Mouse (Mus musculus) embryonic fibroblast, embryonic 13.5 days (primary cell): ENCODE results near the gene Ldb2. TPM values are rescaled to one million over a fixed set of nuclear protein-coding genes. Genes with fewer than 3 reads are reported as not detected.

Experiments
- H3K27ac ChIP-seq: 2 replicates; pipeline ENCODE4 v1.5.1; 2012; ENCODE audit warnings: low read length, control low read depth, inconsistent platforms; ENCODE audit not compliant: insufficient read depth
- H3K4me1 ChIP-seq: 2 replicates; pipeline ENCODE4 v1.6.1; 2011; ENCODE audit warnings: low read length; ENCODE audit not compliant: control insufficient read depth, insufficient read depth
- H3K4me3 ChIP-seq: 2 replicates; pipeline ENCODE4 v1.5.1; 2011; ENCODE audit warnings: mild to moderate bottlenecking, control low read depth, low read length; ENCODE audit not compliant: insufficient read depth
- CTCF ChIP-seq: IDR thresholded peaks from 2 replicates; pipeline ENCODE4 v1.5.1; 2011; ENCODE audit warnings: mild to moderate bottlenecking, control low read depth, low read length, moderate library complexity, borderline replicate concordance; ENCODE audit not compliant: insufficient read depth
- POLR2A ChIP-seq: IDR thresholded peaks from 2 replicates; pipeline ENCODE4 v1.6.1; 2011; ENCODE audit warnings: low read depth, mild to moderate bottlenecking, control low read depth, low read length, moderate library complexity
- polyA plus RNA-seq: library from polyadenylated mRNA; stranded (reverse); fragments of >200 nt; gene quantifications from 2 replicates; pipeline ENCODE4 v1.2.4, GENCODE M21; 2011; ENCODE audit warnings: low read depth; ENCODE audit not compliant: missing spikeins, insufficient read length

Ldb2 gene
- polyA plus RNA-seq, 1 experiment: 43.4 TPM

GRCm38 (mm10) chr5:44537316-44537999, 262.0 kb downstream of the Ldb2 start:
- H3K4me3 ChIP-seq: no peak overlapping the region
- no peaks in the 10 kb centered on the region for H3K4me1 ChIP-seq
- H3K27ac ChIP-seq: no peak overlapping the region
- TF ChIP-seq POLR2A: no peak

GRCm38 (mm10) chr5:44529466-44529865, 270.0 kb downstream of the Ldb2 start:
- Histone ChIP-seq H3K4me1 (no peaks in the 10 kb centered on the region), H3K4me3 (no peak overlapping the region), H3K27ac (no peak overlapping the region)
- no peak for TF ChIP-seq POLR2A
- no peak for TF ChIP-seq CTCF

- no peak overlapping the region for H3K27ac ChIP-seq
- TF ChIP-seq POLR2A: no peak
- no peak for TF ChIP-seq CTCF
- H3K4me1 ChIP-seq: no peaks in the 10 kb centered on the region
- H3K4me3 ChIP-seq: no peak overlapping the region
Measured at GRCm38 (mm10) chr5:44529001-44529400, 270.5 kb downstream of the Ldb2 start.

- Histone ChIP-seq H3K27ac (no peak overlapping the region), H3K4me3 (no peak overlapping the region), H3K4me1 (no peaks in the 10 kb centered on the region)
- TF ChIP-seq POLR2A: no peak
- TF ChIP-seq CTCF: no peak
Measured at GRCm38 (mm10) chr5:44505221-44505620, 294.3 kb downstream of the Ldb2 start.

- Histone ChIP-seq H3K27ac (no peak overlapping the region), H3K4me3 (no peak overlapping the region), H3K4me1 (no peaks in the 10 kb centered on the region)
- TF ChIP-seq CTCF (no peak), POLR2A (no peak)
Measured at GRCm38 (mm10) chr5:44504786-44505185, 294.7 kb downstream of the Ldb2 start.

- peaks cover 4% of the 10 kb centered on the region for H3K4me1 ChIP-seq
- TF ChIP-seq CTCF: no peak
- TF ChIP-seq POLR2A: no peak
- no peak overlapping the region for H3K27ac ChIP-seq
- H3K4me3 ChIP-seq: no peak overlapping the region
Measured at GRCm38 (mm10) chr5:44498229-44498628, 301.3 kb downstream of the Ldb2 start.

- TF ChIP-seq CTCF: no peak
- TF ChIP-seq POLR2A: no peak
- Histone ChIP-seq H3K4me3 (no peak overlapping the region), H3K27ac (no peak overlapping the region), H3K4me1 (peaks cover 4% of the 10 kb centered on the region)
Measured at GRCm38 (mm10) chr5:44496854-44497253, 302.6 kb downstream of the Ldb2 start.

- H3K4me3 ChIP-seq: no peak overlapping the region
- H3K4me1 ChIP-seq: peaks cover 4% of the 10 kb centered on the region
- TF ChIP-seq POLR2A (no peak), CTCF (no peak)
- no peak overlapping the region for H3K27ac ChIP-seq
Measured at GRCm38 (mm10) chr5:44495092-44495491, 304.4 kb downstream of the Ldb2 start.

GRCm38 (mm10) chr5:44494133-44494532, 305.3 kb downstream of the Ldb2 start:
- Histone ChIP-seq H3K4me1 (peaks cover 4% of the 10 kb centered on the region), H3K27ac (no peak overlapping the region), H3K4me3 (no peak overlapping the region)
- TF ChIP-seq POLR2A: no peak
- no peak for TF ChIP-seq CTCF

GRCm38 (mm10) chr5:44491526-44491925, 308.0 kb downstream of the Ldb2 start:
- peaks cover 4% of the 10 kb centered on the region for H3K4me1 ChIP-seq
- no peak overlapping the region for H3K27ac ChIP-seq
- no peak overlapping the region for H3K4me3 ChIP-seq
- TF ChIP-seq CTCF: no peak
- no peak for TF ChIP-seq POLR2A

GRCm38 (mm10) chr5:44490462-44490861, 309.0 kb downstream of the Ldb2 start:
- peaks cover 4% of the 10 kb centered on the region for H3K4me1 ChIP-seq
- no peak overlapping the region for H3K4me3 ChIP-seq
- no peak overlapping the region for H3K27ac ChIP-seq
- TF ChIP-seq POLR2A: no peak
- no peak for TF ChIP-seq CTCF
